Mouse (Mus musculus) intestine, embryonic 15.5 days (tissue): Measurements from ENCODE around the gene Clps. TPM values are rescaled to one million over a fixed set of nuclear protein-coding genes. Genes with fewer than 3 reads are reported as not detected.
A peak's percentile ranks its signal among the peaks of the same experiment; 100 is the strongest.

Experiments used
- ATAC-seq: fragments of 200-750 bp; cut with Nextera tagmentation; 2 replicates; pipeline ENCODE4 v1.8.0; 2017; ENCODE audit warnings: moderate TSS enrichment, moderate library complexity
- H3K27ac ChIP-seq: fragments of 300-500 bp; sonication (generic); 2 replicates; pipeline ENCODE4 v1.5.1; 2015; ENCODE audit warnings: mild to moderate bottlenecking, inconsistent platforms
- H3K27me3 ChIP-seq: fragments of 300-500 bp; sonication (generic); replicated peaks from 2 replicates; pipeline ENCODE4 v1.6.1; 2015; ENCODE audit warnings: inconsistent platforms
- H3K36me3 ChIP-seq: fragments of 300-500 bp; sonication (generic); 2 replicates; pipeline ENCODE4 v1.6.1; 2015; ENCODE audit warnings: inconsistent platforms
- H3K4me1 ChIP-seq: fragments of 300-500 bp; sonication (generic); replicated peaks from 2 replicates; pipeline ENCODE4 v1.6.1; 2015; ENCODE audit warnings: inconsistent platforms
- H3K4me2 ChIP-seq: fragments of 300-500 bp; sonication (generic); replicated peaks from 2 replicates; pipeline ENCODE4 v1.6.1; 2015; ENCODE audit warnings: mild to moderate bottlenecking, inconsistent platforms
- H3K4me3 ChIP-seq: fragments of 300-500 bp; sonication (generic); replicated peaks from 2 replicates; pipeline ENCODE4 v1.5.1; 2015; ENCODE audit warnings: inconsistent platforms
- H3K9ac ChIP-seq: fragments of 300-500 bp; sonication (generic); 2 replicates; pipeline ENCODE4 v1.6.1; 2015; ENCODE audit warnings: inconsistent platforms
- H3K9me3 ChIP-seq: fragments of 300-500 bp; sonication (generic); 2 replicates; pipeline ENCODE4 v1.6.1; 2016; ENCODE audit warnings: inconsistent platforms
- WGBS: fragments of 180-500 bp; shearing (Covaris S2); methylation state at CpG from one replicate; pipeline ENCODE4 v1.1.7; 2015; 5-methylcytosine and 5-hydroxymethylcytosine counted together
- polyA plus RNA-seq: library from polyadenylated mRNA; unstranded; fragments of >200 nt; fragmentation: Nextera tagmentation; extraction: Ambion mirVana; gene quantifications from 2 replicates; pipeline ENCODE4 v1.2.1, GENCODE M21; 2015

Clps gene
- polyA plus RNA-seq, 1 experiment from 2014 or later: 958 TPM

DNA sequence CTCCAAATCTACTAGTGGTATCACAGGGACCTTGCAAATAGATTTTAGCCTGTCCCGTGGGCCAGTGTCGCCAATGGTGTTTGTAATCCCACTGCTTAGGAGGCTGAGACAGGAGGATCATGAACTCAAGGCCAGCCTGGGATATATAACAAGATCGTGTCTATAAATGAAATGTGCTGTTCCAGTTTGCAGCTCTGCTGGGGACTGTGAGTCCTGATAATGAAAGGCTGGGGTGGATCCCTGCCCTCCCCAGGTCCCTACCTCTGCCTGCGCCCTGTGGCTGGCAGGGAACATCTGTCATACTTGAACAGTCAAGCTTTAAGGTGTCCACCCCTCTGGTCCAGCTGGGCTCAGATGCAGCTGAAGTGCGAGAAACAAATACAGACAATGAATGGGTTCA lies 46.0 kb downstream of the Clps start:
- Histone ChIP-seq H3K27ac (no peak overlapping the region), H3K36me3 (no peaks in the 10 kb centered on the region), H3K27me3 (no peaks in the 10 kb centered on the region), H3K9ac (no peak overlapping the region), H3K4me1 (peaks cover 55% of the 10 kb centered on the region), H3K4me2 (no peak overlapping the region), H3K4me3 (no peak overlapping the region), H3K9me3 (no peaks in the 10 kb centered on the region)
- no peak for ATAC-seq
- WGBS: 72% methylated on average over 5 of the region's 5 CpGs

DNA sequence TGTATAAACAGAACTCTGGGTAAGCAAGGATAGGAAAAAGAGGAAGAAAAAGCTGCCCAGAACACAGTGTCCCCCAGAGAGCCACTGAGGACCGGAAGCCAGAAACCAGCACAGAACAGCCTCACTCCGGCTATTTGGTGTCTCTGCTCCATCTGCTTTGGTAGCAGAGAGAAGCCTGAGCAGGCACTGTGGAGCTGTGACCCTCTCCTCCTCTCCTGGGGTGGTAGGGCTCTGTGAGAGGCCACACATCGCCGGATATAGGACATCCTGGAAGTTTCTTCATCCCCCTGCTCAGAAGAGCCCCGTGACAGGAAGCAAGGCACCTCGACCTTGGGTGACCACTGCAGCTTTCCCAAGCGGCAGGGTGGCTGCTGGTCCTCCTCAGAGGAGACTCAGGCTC lies 46.7 kb downstream of the Clps start:
- Histone ChIP-seq H3K36me3 (no peaks in the 10 kb centered on the region), H3K27ac (no peak overlapping the region), H3K4me2 (no peak overlapping the region), H3K27me3 (no peaks in the 10 kb centered on the region), H3K9ac (no peak overlapping the region), H3K4me1 (peaks cover 50% of the 10 kb centered on the region), H3K9me3 (no peaks in the 10 kb centered on the region), H3K4me3 (no peak overlapping the region)
- ATAC-seq: no peak
- 62% methylated on average over 7 of the region's 7 CpGs for WGBS

DNA sequence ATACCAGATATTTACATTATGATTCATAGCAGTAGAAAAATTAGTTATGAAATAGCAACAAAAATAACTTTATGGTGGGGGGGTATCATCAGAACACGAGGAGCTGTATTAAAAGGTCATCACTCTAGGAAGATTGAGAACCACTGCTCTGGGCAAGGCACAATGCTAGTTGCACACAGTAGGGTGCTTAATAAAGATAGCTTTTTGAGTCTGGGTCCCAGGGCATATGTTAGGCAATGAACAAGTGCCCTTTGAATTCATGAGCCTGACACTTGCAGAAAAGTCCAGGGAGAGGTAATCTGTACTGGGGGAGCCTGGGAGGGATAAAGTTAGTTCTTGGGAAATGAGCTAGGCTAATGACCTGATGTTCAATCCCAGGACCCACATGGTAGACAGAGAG lies 47.2 kb downstream of the Clps start:
- H3K4me1 ChIP-seq: peaks cover 45% of the 10 kb centered on the region
- no peak overlapping the region for H3K4me3 ChIP-seq
- no peak overlapping the region for H3K9ac ChIP-seq
- no peaks in the 10 kb centered on the region for H3K36me3 ChIP-seq
- H3K27ac ChIP-seq: peak overlapping the region; percentile 78
- no peaks in the 10 kb centered on the region for H3K27me3 ChIP-seq
- 48% methylated on average over 1 of the region's 1 CpGs for WGBS
- H3K9me3 ChIP-seq: no peaks in the 10 kb centered on the region
- no peak for ATAC-seq
- H3K4me2 ChIP-seq: no peak overlapping the region

- ATAC-seq: peak; percentile 66
- H3K4me2 ChIP-seq: no peak overlapping the region
- H3K9ac ChIP-seq: no peak overlapping the region; the same call in 1 of the 2 replicates
- H3K4me1 ChIP-seq: peaks cover 42% of the 10 kb centered on the region
- H3K36me3 ChIP-seq: no peaks in the 10 kb centered on the region
- H3K27ac ChIP-seq: peak overlapping the region; percentile 78
- no peaks in the 10 kb centered on the region for H3K27me3 ChIP-seq
- H3K4me3 ChIP-seq: no peak overlapping the region
- WGBS: 24% methylated on average over 6 of the region's 6 CpGs
- no peaks in the 10 kb centered on the region for H3K9me3 ChIP-seq
These were observed 47.9 kb downstream of the Clps start for GRCm38 (mm10) chr17:28512696-28513095.

DNA sequence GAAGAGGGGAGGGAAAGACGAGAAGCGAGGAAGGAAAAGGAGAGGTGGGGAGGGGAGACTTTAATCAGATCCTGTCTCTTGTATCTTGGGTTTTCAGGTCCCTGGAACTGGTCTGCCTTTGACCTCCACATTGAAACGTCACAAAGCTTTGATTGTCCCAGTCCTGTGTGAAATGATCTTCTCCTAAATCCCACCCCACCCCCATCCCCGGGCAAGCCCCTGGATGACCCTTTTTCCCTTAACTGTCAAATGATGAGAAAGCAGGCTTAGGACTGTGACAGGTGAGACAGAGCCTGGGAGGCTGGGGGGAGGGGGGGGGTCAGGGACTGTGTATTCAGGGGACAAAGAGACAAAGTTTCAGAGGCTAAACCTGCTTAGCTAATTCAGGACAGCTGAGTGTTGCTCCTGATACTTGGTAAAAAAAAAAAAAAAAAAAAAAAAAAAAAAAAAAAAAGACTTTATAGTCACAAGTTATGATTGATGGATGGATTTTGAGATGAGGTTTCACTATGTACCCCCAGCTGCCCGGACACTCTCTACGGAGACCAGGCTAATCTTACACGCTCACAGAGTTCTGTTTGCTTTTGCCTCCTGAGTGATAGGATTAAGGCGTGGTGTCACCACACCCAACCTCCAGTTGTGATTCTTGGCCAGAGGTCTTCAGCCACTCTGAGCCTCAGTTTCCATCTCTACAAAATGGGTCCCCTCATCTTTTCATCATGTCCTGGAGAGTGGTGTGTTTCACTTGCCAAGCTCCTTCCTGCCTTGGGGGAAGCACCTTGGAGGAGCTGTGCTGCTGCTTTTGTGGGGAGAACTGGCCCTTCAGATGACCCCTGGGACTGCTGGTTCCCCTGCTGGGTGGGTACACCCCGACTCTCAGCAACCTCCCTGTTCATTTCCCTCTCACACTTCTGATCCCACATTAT lies 48.7 kb downstream of the Clps start:
- no peak overlapping the region for H3K9ac ChIP-seq
- no peaks in the 10 kb centered on the region for H3K27me3 ChIP-seq
- ATAC-seq: no peak
- H3K4me3 ChIP-seq: no peak overlapping the region
- 0 out of 2 replicates have a peak overlapping the region, but pooled peaks have one; percentile 1 for H3K4me2 ChIP-seq
- 36% methylated on average over 9 of the region's 9 CpGs for WGBS
- H3K36me3 ChIP-seq: no peaks in the 10 kb centered on the region
- no peaks in the 10 kb centered on the region for H3K9me3 ChIP-seq
- H3K27ac ChIP-seq: peak overlapping the region; percentile 78
- H3K4me1 ChIP-seq: peaks cover 43% of the 10 kb centered on the region

GRCm38 (mm10) chr17:28510445-28511342 lies 49.9 kb downstream of the Clps start:
- peak overlapping the region; percentile 53 for H3K4me2 ChIP-seq
- H3K27me3 ChIP-seq: no peaks in the 10 kb centered on the region
- 0 out of 2 replicates have a peak overlapping the region, but pooled peaks have one; percentile 9 for H3K4me3 ChIP-seq
- H3K27ac ChIP-seq: no peak overlapping the region
- H3K36me3 ChIP-seq: no peaks in the 10 kb centered on the region
- ATAC-seq: no peak
- no peaks in the 10 kb centered on the region for H3K9me3 ChIP-seq
- H3K9ac ChIP-seq: peak overlapping the region; percentile 26
- 8% methylated on average over 28 of the region's 28 CpGs for WGBS
- peaks cover 41% of the 10 kb centered on the region for H3K4me1 ChIP-seq

Other genes starting within 250 kb of the Clps start
- 22.7 and 29.8 TPM in 2 replicates for gene Fance, start 247.2 kb downstream of the Clps start, polyA plus RNA-seq
- gene Rpl10a, start 232.3 kb downstream of the Clps start, polyA plus RNA-seq: 639 and 690 TPM in 2 replicates
- 8.9 and 10.0 TPM in 2 replicates for gene Tead3, start 209.9 kb downstream of the Clps start, polyA plus RNA-seq
- gene Tulp1, start 195.5 kb downstream of the Clps start, polyA plus RNA-seq: 3.6 and 4.1 TPM in 2 replicates
- 25.9 and 26.6 TPM in 2 replicates for gene Fkbp5, start 43.2 kb downstream of the Clps start, polyA plus RNA-seq
- not detected in 2 replicates for gene Armc12, start 30.0 kb downstream of the Clps start, polyA plus RNA-seq
- not detected in 2 replicates for gene Clpsl2, start 11.4 kb downstream of the Clps start, polyA plus RNA-seq
- gene Lhfpl5, start 14.9 kb upstream of the Clps start, polyA plus RNA-seq: 1.3 and 1.8 TPM in 2 replicates
- gene Srpk1, start 61.9 kb upstream of the Clps start, polyA plus RNA-seq: 97.1 and 97.5 TPM in 2 replicates
- 0.11 and 0.20 TPM in 2 replicates for gene Slc26a8, start 129.5 kb upstream of the Clps start, polyA plus RNA-seq
- 42.4 and 45.5 TPM in 2 replicates for gene Mapk14, start 130.6 kb upstream of the Clps start, polyA plus RNA-seq
- gene AC170998.1, start 165.3 kb upstream of the Clps start, polyA plus RNA-seq: 2.1 and 2.4 TPM in 2 replicates
- 214 and 219 TPM in 2 replicates for gene Mapk13, start 208.5 kb upstream of the Clps start, polyA plus RNA-seq
- gene Brpf3, start 240.3 kb upstream of the Clps start, polyA plus RNA-seq: 13.1 and 18.1 TPM in 2 replicates